Mouse (Mus musculus): ENCODE measurements around the gene Ubac2. TPM values are rescaled to one million over a fixed set of nuclear protein-coding genes. Genes with fewer than 3 reads are reported as not detected.
"Not testable (repeated sequence)": the region's sequence is repeated elsewhere in the genome, so short reads cannot be mapped to it uniquely, and the experiment has no call there.

Gene Ubac2
- polyA plus RNA-seq, 2 experiments, result 10.1 to 16.4 TPM

DNA sequence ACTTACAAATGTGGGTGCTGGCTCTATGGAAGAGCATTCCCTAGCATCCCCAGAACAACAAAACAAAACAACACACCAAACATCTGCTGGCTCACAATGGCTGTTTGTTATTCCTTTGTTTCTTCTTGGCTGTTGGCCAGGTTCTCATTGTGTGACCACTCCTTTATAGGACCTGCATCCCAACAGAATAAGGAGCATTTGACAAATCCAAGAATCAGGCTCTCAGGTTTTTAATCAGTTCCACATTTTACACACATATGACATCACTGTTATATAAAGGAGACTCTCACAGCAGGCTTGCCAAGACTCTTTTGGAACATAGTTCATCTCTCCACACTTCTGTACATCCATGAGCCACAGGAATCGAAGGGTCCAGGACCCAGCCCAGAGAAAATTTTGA is 9.3 kb upstream of the Ubac2 start:
- Histone ChIP-seq H3K9ac (replicated peaks) (no peak overlapping the region), H3K9me3 (ENCODE audit: control insufficient read depth, low read length) (no peaks in the 10 kb centered on the region), H3K4me3 (ENCODE audit: insufficient read depth in 1 of 2, low read depth in 2 of 2, low read length in 2 of 2) (no peak overlapping the region), H3K36me3 (replicated peaks; ENCODE audit: control insufficient read depth, insufficient read depth, low read depth) (no peaks in the 10 kb centered on the region), H3K27ac (no peak overlapping the region), H3K27me3 (ENCODE audit: control insufficient read depth, insufficient read depth, low read length) (no peaks in the 10 kb centered on the region), H3K4me1 (replicated peaks; ENCODE audit: control insufficient read depth in 2 of 2, insufficient read depth in 2 of 2, low read length in 1 of 2) (no peaks in the 10 kb centered on the region), H3K4me2 (ENCODE audit: low read depth) (no peak overlapping the region)
- 56% methylated on average over 1 of the region's 1 CpGs for WGBS (ENCODE audit: insufficient replicate concordance)
- DNase-seq (ENCODE audit: low read depth in 3 of 3, low spot score in 3 of 3), result no peak
- TF ChIP-seq EP300 (IDR thresholded peaks at IDR 0.05; ENCODE audit: low read depth) (no peak), CTCF (IDR thresholded peaks at IDR 0.05; ENCODE audit: low read depth) (no peak)
- no peak for ATAC-seq (ENCODE audit: insufficient read depth)

DNA sequence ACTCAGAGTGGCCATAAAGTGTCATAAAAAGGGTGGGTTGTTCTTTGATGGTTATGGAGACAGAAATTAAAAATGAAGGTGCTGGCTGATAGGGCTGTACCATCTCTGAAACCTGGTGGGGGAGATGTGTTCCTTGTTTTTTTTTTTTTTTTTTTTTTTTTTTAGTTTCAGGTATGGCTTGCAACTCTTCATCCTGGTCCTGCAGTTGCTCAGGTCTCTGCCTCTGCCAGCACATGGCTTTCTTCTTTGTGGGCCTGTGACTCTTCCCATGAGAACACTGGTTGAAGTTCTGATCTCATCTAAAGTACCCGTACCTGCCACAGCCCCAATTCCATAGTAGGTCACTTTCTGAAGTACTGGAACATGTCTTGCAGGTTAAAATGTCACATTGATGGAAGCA is 5.7 kb upstream of the Ubac2 start:
- H3K36me3 ChIP-seq (replicated peaks; ENCODE audit: control insufficient read depth, insufficient read depth, low read depth), result no peaks in the 10 kb centered on the region
- H3K27ac ChIP-seq, result no peak overlapping the region
- H3K9me3 ChIP-seq (ENCODE audit: control insufficient read depth, low read length), result no peaks in the 10 kb centered on the region
- no peaks in the 10 kb centered on the region for H3K27me3 ChIP-seq (ENCODE audit: control insufficient read depth, insufficient read depth, low read length)
- no peak overlapping the region for H3K4me2 ChIP-seq (ENCODE audit: low read depth)
- 0 out of 4 replicates have a peak, but pooled peaks cover 2% of the 10 kb centered on the region in 2 experiments for H3K4me1 ChIP-seq (replicated peaks; ENCODE audit: control insufficient read depth in 2 of 2, insufficient read depth in 2 of 2, low read length in 1 of 2)
- 40% methylated on average over 1 of the region's 1 CpGs for WGBS (ENCODE audit: insufficient replicate concordance)
- no peak overlapping the region for H3K9ac ChIP-seq (replicated peaks)
- ATAC-seq (ENCODE audit: insufficient read depth), result no peak
- TF ChIP-seq EP300 (IDR thresholded peaks at IDR 0.05; ENCODE audit: low read depth), result no peak
- no peak for TF ChIP-seq CTCF (IDR thresholded peaks at IDR 0.05; ENCODE audit: low read depth)
- no peak overlapping the region for H3K4me3 ChIP-seq (ENCODE audit: insufficient read depth in 1 of 2, low read depth in 2 of 2, low read length in 2 of 2)
- DNase-seq (ENCODE audit: low read depth in 3 of 3, low spot score in 3 of 3), result no peak

DNA sequence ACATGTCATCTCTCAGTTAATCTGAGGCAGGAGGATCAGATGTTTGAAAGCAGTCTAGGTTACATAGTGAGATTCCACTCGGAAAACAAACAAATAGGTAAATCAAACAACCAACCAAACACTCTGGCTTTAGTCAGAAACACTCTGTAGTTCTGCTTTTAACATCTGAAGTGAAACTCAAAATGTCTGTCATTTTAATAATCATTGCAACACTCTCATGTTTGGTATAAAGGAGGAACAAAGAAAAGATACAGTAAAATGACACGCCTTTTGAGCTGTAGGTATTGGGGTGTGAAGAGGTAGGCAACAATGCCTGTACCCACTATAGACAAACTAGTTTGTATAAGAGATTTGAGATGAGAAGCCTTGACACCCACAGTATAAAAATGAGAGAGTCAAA is 5.2 kb upstream of the Ubac2 start:
- Histone ChIP-seq H3K27ac (no peak overlapping the region), H3K4me2 (ENCODE audit: low read depth) (no peak overlapping the region), H3K4me3 (ENCODE audit: insufficient read depth in 1 of 2, low read depth in 2 of 2, low read length in 2 of 2) (no peak overlapping the region), H3K4me1 (replicated peaks; ENCODE audit: control insufficient read depth in 2 of 2, insufficient read depth in 2 of 2, low read length in 1 of 2) (0 out of 4 replicates have a peak, but pooled peaks cover 2 to 3% of the 10 kb centered on the region in 2 experiments), H3K9ac (replicated peaks) (no peak overlapping the region), H3K27me3 (ENCODE audit: control insufficient read depth, insufficient read depth, low read length) (no peaks in the 10 kb centered on the region), H3K36me3 (replicated peaks; ENCODE audit: control insufficient read depth, insufficient read depth, low read depth) (no peaks in the 10 kb centered on the region), H3K9me3 (ENCODE audit: control insufficient read depth, low read length) (no peaks in the 10 kb centered on the region)
- TF ChIP-seq CTCF (IDR thresholded peaks at IDR 0.05; ENCODE audit: low read depth) (no peak), EP300 (IDR thresholded peaks at IDR 0.05; ENCODE audit: low read depth) (no peak)
- ATAC-seq (ENCODE audit: insufficient read depth), result no peak
- WGBS (ENCODE audit: insufficient replicate concordance), result 54% methylated on average over 2 of the region's 2 CpGs
- DNase-seq (ENCODE audit: low read depth in 3 of 3, low spot score in 3 of 3), result no peak

DNA sequence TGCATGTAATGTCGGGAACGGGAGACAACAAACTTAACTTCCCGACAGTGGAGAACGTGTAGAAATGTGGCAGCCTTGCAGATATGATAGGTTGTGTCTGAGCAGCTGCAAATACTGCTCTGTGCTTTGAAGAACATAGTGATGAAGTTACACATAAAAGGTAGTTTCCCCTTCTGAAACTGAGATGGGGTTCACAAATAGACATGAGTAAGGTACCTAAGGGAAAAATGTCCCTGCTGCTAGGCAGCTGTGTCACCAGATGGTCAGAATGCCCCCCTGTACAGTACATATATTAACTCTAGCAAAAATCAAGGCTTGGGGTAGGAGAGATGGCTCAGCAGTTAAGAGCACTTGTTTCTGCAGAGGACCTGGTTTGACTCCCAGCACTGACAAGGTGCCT is 4.8 kb upstream of the Ubac2 start:
- Histone ChIP-seq H3K4me3 (ENCODE audit: insufficient read depth in 1 of 2, low read depth in 2 of 2, low read length in 2 of 2) (no peak overlapping the region), H3K4me2 (ENCODE audit: low read depth) (no peak overlapping the region), H3K4me1 (replicated peaks; ENCODE audit: control insufficient read depth in 2 of 2, insufficient read depth in 2 of 2, low read length in 1 of 2) (0 out of 4 replicates have a peak, but pooled peaks cover 2 to 3% of the 10 kb centered on the region in 2 experiments), H3K9me3 (ENCODE audit: control insufficient read depth, low read length) (no peaks in the 10 kb centered on the region), H3K36me3 (replicated peaks; ENCODE audit: control insufficient read depth, insufficient read depth, low read depth) (no peaks in the 10 kb centered on the region), H3K27me3 (ENCODE audit: control insufficient read depth, insufficient read depth, low read length) (no peaks in the 10 kb centered on the region), H3K9ac (replicated peaks) (no peak overlapping the region), H3K27ac (no peak overlapping the region)
- no peak for TF ChIP-seq EP300 (IDR thresholded peaks at IDR 0.05; ENCODE audit: low read depth)
- TF ChIP-seq CTCF (IDR thresholded peaks at IDR 0.05; ENCODE audit: low read depth), result no peak
- WGBS (ENCODE audit: insufficient replicate concordance), result 54% methylated on average over 4 of the region's 4 CpGs
- DNase-seq (ENCODE audit: low read depth in 3 of 3, low spot score in 3 of 3) (no peak), ATAC-seq (ENCODE audit: insufficient read depth) (no peak)

DNA sequence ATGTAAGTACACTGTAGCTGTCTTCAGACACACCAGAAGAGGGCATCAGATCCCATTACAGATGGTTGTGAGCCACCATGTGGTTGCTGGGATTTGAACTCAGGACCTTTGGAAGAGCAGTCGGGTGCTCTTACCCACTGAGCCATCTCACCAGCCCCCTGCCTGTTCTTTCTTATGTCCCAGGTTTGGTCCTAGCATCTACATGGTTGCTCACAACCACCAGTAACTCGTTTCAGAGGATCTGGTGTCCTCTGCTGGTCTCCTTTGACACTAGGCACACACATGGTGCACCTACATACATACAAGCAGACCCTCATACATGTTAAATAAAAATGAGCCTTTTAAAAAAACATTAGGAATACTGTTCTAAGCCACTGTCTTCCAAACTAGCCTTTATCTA is 2.2 kb upstream of the Ubac2 start:
- not testable (repeated sequence) for H3K36me3 ChIP-seq (replicated peaks; ENCODE audit: control insufficient read depth, insufficient read depth, low read depth); ATAC-seq (ENCODE audit: insufficient read depth); H3K27ac ChIP-seq; H3K4me2 ChIP-seq (ENCODE audit: low read depth); H3K4me3 ChIP-seq (ENCODE audit: insufficient read depth in 1 of 2, low read depth in 2 of 2, low read length in 2 of 2); H3K9me3 ChIP-seq (ENCODE audit: control insufficient read depth, low read length); H3K27me3 ChIP-seq (ENCODE audit: control insufficient read depth, insufficient read depth, low read length); DNase-seq (ENCODE audit: low read depth in 3 of 3, low spot score in 3 of 3); H3K9ac ChIP-seq (replicated peaks)
- H3K4me1 ChIP-seq (replicated peaks; ENCODE audit: control insufficient read depth in 2 of 2, insufficient read depth in 2 of 2, low read length in 1 of 2), result peaks cover 3 to 11% of the 10 kb centered on the region in 2 experiments; a peak in 2 of 4 replicates
- WGBS (ENCODE audit: insufficient replicate concordance), result 49% methylated on average over 2 of the region's 2 CpGs
